Mouse (Mus musculus): ENCODE results near the gene Ccdc89. TPM values are rescaled to one million over a fixed set of nuclear protein-coding genes. Genes with fewer than 3 reads are reported as not detected.

Ccdc89 gene
- total RNA-seq (2015) (not detected in 2 replicates), total RNA-seq (2017) (not detected in 2 replicates)

GRCm38 (mm10) chr7:90426020-90427001 lies at the start of gene Ccdc89:
Gene Ccdc89, plus strand, starts transcription at chr7:90426577.
- peak; percentile 96 for ATAC-seq (ENCODE audit: poor library complexity, severe bottlenecking)

- no peak for ATAC-seq (ENCODE audit: poor library complexity, severe bottlenecking)
Observed at GRCm38 (mm10) chr7:90384411-90384810, 42.0 kb upstream of the Ccdc89 start.

DNA sequence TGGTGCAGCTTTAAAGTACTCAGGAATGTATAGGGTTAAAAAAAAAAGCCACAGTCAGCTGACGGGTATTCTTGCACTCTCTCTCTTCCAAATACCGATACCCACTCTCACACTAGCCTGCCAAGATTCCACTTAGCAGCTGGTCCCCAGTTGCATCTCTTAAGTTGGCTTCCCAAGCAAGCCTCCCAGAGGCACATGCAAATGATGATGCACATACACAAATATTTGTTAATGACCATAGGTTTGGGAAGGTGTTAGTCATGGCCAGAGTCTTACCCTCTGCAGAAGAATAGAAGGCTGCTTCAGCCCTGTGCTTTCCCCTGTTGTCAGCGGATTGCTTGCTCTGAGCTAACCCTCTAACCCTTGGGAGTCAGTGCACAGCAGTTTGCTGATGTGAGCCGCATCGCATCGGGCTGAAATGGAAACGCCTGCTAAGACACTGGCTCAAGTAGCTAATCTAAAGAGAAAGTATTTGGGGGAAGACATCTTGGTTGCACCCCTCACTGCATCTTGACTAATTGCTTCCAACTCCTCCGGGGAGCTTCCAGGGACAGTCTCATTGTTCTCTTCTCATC lies 39.4 kb upstream of the Ccdc89 start:
- no peak for ATAC-seq (ENCODE audit: poor library complexity, severe bottlenecking)

GRCm38 (mm10) chr7:90389765-90390164 lies 36.6 kb upstream of the Ccdc89 start:
- ATAC-seq (ENCODE audit: poor library complexity, severe bottlenecking), result no peak

- ATAC-seq (ENCODE audit: poor library complexity, severe bottlenecking), result no peak
Observed at GRCm38 (mm10) chr7:90395073-90395472, 31.3 kb upstream of the Ccdc89 start.

- ATAC-seq (ENCODE audit: poor library complexity, severe bottlenecking), result no peak
Observed at GRCm38 (mm10) chr7:90395928-90396327, 30.4 kb upstream of the Ccdc89 start.

- ATAC-seq (ENCODE audit: poor library complexity, severe bottlenecking), result peak; percentile 79
Observed at GRCm38 (mm10) chr7:90409934-90410333, 16.4 kb upstream of the Ccdc89 start.

- ATAC-seq (ENCODE audit: poor library complexity, severe bottlenecking), result no peak
Observed at GRCm38 (mm10) chr7:90427006-90427405, 629 bp downstream of the Ccdc89 start.

DNA sequence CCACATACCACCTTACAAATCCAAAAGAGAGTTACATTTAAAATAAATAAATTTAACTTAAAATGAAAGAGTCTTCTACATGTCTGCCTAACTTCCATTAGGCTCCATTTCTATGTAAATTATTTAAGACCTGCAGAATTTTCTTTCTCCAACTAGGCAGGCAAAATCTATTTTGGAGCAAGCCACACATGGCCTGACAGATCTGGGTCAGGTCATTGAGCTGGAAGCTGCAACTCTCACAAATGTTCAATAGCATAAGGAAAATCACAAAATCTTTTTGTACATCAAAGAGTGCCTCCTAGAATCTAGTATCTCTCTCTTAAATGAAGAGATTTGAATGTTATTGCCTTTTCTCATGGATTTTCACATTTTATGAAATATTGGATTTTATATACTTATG lies 5.8 kb downstream of the Ccdc89 start:
- ATAC-seq (ENCODE audit: poor library complexity, severe bottlenecking), result no peak

DNA sequence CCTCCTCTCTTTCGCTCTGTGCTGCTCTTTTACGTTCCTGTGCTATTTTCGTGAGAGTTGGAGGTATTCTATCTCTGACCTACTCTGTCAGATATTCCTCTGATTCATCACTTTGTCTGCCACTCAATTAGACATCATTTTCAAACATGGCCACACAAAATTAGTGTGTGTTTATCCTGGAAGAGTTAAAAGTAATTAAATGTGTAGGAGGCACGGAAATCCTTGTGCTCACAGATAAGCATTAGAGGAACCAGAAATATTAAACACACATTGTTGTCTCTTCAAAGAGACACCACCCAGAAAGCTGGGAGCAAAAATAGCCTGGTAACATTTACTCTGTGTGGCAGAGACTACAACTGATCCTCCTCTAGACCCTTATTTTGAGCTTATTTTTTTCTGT lies 13.7 kb downstream of the Ccdc89 start:
- no peak for ATAC-seq (ENCODE audit: poor library complexity, severe bottlenecking)

DNA sequence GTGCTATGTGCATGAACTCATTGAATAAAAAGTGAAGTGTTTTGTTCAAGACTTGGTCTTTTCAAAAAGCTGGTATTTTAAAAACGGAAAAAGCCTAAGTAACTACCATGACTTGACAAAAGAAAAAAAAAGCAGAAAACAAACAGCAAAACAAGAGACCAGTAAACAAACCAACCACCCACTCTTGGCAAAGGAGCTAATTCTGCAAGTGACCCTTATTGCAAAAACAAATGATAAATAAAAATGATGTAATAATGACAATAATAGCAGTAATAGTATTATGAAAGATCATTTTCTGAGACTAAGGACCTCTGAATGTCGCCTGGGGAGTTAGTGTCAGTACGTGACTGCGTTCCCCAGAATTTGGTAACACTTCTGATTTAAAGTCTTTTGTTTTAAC lies 15.7 kb downstream of the Ccdc89 start:
- peak; percentile 4; the same call in 1 of the 2 replicates for ATAC-seq (ENCODE audit: poor library complexity, severe bottlenecking)

- ATAC-seq (ENCODE audit: poor library complexity, severe bottlenecking), result peak; percentile 86
Observed at GRCm38 (mm10) chr7:90442518-90443080, 16.2 kb downstream of the Ccdc89 start, which contains the start of gene Crebzf. Gene Crebzf, plus strand, starts transcription at chr7:90442729.

DNA sequence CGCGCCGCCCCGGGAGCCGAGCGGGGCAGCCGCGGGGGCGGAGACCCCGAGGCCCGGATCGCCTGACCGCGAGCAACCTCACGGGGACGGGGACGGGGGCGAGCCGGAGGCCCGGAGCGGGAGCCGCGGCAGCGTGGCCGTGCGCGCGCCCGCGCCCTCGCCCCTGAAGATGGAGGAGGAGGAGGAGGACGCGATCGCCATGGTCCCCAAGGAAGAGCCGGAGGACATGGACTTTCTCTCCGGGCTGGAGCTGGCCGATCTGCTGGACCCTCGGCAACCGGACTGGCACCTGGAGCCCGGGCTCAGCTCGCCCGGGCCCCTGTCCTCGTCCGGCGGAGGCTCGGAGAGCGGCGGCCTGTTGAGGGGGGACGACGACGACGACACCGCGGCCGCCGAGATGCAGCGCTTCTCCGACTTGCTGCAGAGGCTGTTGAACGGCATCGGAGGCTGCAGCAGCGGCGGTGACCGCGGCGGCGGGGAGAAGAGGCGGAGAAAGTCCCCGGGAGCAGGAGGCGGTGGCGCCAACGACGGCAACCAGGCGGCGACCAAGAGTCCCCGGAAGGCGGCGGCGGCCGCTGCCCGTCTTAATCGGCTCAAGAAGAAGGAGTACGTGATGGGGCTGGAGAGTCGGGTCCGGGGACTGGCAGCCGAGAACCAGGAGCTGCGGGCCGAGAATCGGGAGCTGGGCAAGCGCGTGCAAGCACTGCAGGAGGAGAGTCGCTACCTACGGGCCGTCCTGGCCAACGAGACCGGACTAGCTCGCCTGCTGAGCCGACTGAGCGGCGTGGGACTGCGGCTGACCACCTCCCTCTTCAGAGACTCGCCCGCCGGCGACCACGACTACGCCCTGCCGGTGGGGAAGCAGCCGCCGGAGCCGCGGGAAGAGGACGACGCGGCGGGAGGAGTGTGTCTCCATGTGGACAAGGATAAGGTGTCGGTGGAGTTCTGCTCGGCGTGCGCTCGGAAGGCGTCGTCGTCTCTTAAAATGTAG lies 17.0 kb downstream of the Ccdc89 start:
- peak; percentile 71 for ATAC-seq (ENCODE audit: poor library complexity, severe bottlenecking)

DNA sequence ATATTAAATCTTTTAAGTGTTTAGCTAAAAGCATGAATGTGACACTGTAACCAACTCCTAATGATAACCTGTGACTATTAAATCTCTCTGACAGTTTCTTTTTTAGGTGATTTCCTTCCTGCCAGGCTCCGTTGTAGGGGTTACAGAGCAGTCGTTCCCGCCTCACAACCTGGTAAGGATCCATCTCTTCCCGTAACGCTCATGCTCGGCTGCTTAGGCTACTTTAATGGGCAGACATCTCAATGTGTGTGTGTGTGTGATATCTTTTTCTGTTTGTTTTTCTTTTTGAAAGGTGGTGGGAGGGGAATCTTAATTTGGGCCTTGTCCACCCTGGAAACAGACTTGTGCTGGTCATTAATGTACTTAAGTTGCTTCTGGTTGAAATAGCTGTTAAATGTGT lies 17.8 kb downstream of the Ccdc89 start:
- no peak for ATAC-seq (ENCODE audit: poor library complexity, severe bottlenecking)

GRCm38 (mm10) chr7:90456149-90456844 lies 29.9 kb downstream of the Ccdc89 start:
- no peak for ATAC-seq (ENCODE audit: poor library complexity, severe bottlenecking)

GRCm38 (mm10) chr7:90456845-90457468 lies 30.6 kb downstream of the Ccdc89 start, which contains the start of gene Tmem126a:
Gene Tmem126a, minus strand, starts transcription at chr7:90457229.
- peak; percentile 90 for ATAC-seq (ENCODE audit: poor library complexity, severe bottlenecking)

DNA sequence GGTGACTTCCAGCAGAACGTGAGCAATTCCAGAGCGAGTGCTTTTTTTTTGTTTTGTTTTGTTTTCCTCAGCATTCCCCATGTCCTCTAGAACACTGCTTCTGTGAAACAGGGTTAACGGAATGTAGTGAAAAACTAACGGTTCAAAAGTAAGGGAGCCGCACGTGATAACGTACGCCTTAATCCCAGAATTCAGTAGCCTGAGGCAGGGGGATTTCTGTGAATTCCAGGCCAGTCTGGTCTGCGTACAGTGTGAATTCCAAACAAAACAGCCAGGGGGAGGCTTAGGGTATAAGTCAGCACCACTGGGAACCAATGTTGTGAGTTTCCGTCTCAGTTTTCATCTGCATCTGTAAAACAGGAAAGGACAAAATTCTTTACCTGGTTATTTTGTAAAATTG lies 31.1 kb downstream of the Ccdc89 start:
- ATAC-seq (ENCODE audit: poor library complexity, severe bottlenecking), result peak; percentile 17

DNA sequence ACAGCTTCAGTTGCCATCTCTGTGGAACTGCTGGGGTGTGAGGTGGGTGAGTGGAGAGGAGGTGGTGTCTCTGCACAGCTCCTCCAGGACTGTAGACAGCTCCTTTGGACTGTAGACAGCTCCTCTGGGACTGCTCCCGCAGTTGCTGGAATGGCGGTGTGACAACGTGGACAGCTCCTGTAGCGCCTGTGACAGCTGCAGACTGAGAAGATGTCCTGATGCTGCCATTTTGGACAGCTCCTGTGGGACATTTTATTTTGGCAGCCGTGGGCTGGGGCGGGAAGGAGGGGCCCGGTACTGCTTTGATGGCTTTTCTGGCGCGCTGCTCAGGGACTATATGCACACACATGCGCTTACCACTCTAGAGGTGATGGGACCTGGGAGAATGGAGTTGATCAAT lies 34.0 kb downstream of the Ccdc89 start:
- no peak for ATAC-seq (ENCODE audit: poor library complexity, severe bottlenecking)

- ATAC-seq (ENCODE audit: poor library complexity, severe bottlenecking), result peak; percentile 75
Observed at GRCm38 (mm10) chr7:90460930-90461329, 34.6 kb downstream of the Ccdc89 start.
